Mouse (Mus musculus): ENCODE measurements at regions not wholly inside any gene's neighbourhood (a gene's known extent, or its start where the extent isn't known, plus 50 kb on each side); places are given as distances from the start of the nearest gene placed in this dataset.

DNA sequence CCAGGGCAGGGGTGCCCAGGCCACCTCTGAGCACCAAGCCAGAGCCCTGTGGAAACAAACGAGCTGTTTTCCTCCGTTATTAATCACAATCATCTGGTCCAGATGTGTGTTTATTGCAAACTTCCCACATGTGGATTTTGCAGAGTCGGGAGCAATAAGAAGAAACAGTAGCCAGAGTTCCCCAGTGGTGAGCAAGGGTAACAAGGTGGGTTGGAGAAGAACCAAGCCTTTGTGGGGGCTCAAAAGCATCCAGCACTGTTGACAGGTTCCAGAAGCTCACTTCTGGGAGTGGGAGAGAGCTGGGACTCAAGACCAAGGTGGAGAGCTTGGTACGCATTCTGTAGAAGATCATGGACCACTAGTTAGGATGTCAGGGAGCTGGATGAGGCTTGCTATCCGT lies 63.6 kb downstream of the Hif1an start:
- DNase-seq: no peak
- intact Hi-C loops (cut with DNase I): no loop called here

DNA sequence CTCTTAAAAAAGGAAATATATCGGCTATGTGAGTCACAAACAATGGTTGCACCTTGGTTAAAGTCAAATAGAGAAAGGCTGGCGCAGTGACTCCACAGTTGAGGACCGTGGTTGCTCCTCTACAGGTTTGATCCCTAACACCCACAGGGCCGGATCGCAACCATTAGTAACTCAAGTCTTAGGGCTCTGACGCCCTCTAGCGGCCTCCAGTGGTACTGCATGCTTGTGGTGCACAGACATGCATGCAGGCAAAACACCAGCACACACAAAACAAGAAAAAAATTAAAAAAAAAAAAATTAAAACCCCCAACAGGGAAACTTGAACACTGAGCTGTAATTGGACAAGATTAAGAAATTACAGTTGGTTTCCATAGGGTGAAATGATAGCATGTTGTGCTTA lies 67.1 kb downstream of the Hif1an start:
- intact Hi-C loops (cut with DNase I): no loop called here

GRCm38 (mm10) chr19:44631356-44632007 lies 68.8 kb downstream of the Hif1an start:
- DNase-seq: no peak
- intact Hi-C loops (cut with DNase I): no loop called here

More for the DNA sequence above, 67.1 kb downstream of the Hif1an start:
- DNase-seq: no peak

GRCm38 (mm10) chr19:44637145-44637719 lies 74.6 kb downstream of the Hif1an start:
- DNase-seq: no peak
- intact Hi-C loops (cut with DNase I): no loop called here

DNA sequence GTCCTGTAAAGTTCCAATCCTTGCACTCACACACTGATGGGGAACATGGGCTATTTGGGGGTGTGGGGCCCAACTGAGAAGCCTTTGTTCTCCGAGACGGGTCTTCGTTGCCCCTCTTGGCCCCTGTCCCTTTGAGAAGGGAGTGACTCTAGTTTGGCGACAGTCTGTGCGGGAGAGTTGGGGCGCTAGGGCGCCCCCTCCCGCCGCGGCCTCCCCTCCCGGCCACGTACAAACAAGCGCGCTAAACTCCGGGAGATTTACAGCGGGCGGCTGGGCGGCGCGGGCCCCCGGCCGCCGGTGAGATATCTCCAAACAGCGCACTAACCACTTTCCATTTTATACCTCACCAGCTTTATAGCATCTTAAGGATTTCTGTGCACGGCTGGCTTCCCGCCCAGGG lies 77.4 kb downstream of the Hif1an start:
- DNase-seq: no peak
- intact Hi-C loops (cut with DNase I): no loop called here

DNA sequence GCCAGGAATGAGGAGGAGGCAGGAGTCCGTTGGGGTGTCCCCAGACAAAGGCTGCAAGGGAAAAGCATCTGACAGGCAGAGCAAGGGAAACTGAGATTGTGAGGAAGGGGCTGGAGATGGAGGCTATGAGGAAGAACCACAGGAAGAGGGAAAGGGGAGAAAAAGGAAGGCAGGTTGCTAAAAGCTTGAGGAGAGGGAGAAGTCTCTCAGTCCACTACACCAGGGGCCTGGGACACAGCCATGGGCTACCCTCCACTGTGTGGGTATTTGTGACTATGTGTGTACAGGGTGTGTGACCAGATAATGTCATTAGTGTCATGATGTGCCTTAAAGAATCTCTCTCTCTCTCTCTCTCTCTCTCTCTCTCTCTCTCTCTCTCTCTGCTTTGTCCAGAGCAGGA lies 77.9 kb downstream of the Hif1an start:
- intact Hi-C loops (cut with DNase I): no loop called here

GRCm38 (mm10) chr19:44642294-44642693 lies 79.6 kb downstream of the Hif1an start:
- DNase-seq: no peak
- intact Hi-C loops (cut with DNase I): no loop called here

More for the DNA sequence above, 77.9 kb downstream of the Hif1an start:
- no peak for DNase-seq

GRCm38 (mm10) chr19:44644376-44644775 lies 81.7 kb downstream of the Hif1an start:
- intact Hi-C loops (cut with DNase I): no loop called here
- no peak for DNase-seq

DNA sequence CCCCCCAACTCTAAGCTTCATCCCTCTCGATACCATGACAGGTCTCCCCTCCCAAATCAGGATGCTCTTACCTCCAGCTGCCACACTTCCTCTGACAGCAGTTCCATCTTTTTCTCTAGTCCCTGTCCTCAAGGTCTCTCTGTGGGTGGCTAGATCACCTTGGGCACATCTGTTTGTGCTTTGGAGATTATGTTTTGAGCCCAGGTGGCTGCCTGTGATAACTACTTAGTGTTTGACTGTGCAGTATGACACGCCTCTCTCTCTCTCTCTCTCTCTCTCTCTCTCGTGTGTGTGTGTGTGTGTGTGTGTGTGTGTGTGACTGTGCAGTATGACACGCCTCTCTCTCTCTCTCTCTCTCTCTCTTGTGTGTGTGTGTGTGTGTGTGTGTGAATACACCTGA lies 82.3 kb downstream of the Hif1an start:
- DNase-seq: no peak
- intact Hi-C loops (cut with DNase I): no loop called here

DNA sequence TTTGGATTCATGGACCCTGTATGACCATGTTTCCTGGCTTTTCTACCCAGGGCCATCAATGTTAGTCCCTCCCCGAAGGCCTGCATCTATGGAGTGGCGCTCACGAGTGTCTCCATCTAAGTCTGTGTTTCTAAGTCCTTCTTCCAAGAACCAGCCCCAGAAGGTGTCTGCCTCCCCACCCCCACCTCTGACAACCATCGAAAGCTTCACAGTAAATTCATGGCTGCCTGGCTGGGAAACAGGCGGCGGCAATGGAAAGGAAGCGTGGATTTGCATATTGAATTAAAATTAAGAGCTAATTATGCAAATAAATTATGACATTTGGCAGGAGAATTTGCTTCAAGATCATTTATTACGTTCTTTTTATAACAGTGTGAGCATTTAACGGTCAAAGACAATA lies 83.9 kb downstream of the Hif1an start:
- DNase-seq: no peak
- intact Hi-C loops (cut with DNase I): no loop called here

- intact Hi-C loops (cut with DNase I): no loop called here
- DNase-seq: no peak
These were observed 86.6 kb downstream of the Hif1an start for GRCm38 (mm10) chr19:44649206-44649605.

GRCm38 (mm10) chr19:44650841-44651240 lies 88.2 kb downstream of the Hif1an start:
- DNase-seq: no peak
- intact Hi-C loops (cut with DNase I): loop anchor here (2.0 kb wide), 1 partner anchor 246 kb away; no protein-coding TSS in a partner anchor

DNA sequence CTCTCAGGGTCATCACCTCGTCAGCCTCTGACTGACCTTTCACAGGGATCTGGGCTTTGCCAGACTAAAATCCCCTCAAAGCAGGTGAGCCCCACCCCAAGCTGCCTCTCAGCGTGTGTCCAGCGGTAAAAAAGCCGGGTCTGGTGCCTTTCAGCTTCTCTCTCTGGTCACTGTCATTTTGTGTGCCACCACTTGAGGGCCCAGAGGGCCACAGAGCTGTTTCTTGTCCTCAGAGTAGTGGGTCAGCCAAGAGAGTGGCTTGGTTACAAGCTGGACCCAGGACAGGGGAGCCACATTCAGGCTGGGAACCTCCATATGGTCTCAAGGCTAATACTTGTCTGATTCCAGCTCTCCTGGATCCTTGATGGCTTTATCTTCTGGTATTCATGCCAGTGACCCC lies 89.0 kb downstream of the Hif1an start:
- DNase-seq: no peak
- intact Hi-C loops (cut with DNase I): loop anchor here (2.0 kb wide), 1 partner anchor 245 kb away; no protein-coding TSS in a partner anchor

DNA sequence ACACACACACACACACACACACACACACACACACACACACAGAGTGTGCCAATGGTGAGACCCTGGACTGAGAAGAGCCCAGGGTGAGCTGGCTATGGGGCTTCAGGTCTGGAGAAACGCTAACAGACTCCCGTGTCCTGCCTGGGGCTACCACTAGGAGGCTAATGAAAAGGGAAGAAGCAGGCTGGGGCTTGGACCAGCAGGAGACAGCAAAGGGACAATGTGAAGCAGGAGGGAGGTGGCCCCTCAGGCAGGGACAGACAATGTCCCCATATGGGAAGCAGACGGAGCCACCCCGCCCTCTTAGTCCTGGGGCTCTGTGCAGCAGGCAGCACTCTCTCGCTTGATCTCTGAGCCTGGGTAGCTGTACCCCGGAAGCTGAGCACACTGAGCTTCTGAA lies 93.1 kb downstream of the Hif1an start:
- no peak for DNase-seq
- intact Hi-C loops (cut with DNase I): no loop called here

DNA sequence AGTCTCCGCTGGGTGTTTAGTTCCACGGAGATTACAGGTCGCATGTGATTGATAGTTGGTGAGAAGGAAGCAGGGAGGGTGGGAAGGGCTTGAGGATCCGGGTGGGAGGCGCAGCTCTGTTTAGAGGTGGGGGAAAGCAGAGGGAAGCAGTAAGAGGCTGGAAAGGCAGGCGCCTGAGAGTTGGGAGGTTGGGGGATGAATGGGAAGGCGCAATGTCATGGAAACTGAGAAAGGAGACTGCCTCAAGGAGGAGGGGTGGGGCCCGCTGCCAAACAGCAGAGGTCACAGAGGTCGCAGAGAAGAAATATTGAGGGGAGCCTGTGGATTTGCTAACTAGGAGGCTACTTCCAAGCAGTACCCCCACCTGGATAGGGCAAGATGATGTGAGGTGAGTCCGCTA lies 96.5 kb upstream of the Pax2 start:
- no peak for DNase-seq
- intact Hi-C loops (cut with DNase I): no loop called here

DNA sequence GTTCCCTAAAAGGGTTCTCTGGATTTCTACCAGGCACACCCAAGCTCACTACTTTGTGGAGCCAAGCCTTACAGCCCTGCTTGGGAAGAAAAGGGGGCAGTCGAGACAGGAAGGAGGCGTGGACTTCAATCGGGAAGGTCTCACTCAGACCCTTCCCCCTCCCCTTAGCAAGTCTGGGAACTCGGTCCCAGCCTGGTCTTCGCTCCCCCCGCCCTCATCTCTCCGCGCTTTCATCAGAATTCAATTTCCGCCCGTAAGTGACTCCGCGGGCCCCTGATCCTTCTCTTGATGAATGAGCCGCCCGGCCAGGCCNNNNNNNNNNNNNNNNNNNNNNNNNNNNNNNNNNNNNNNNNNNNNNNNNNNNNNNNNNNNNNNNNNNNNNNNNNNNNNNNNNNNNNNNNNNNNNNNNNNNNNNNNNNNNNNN lies 86.3 kb upstream of the Pax2 start:
- no peak for DNase-seq
- intact Hi-C loops (cut with DNase I): no loop called here

GRCm38 (mm10) chr19:44674621-44675245 lies 81.1 kb upstream of the Pax2 start:
- DNase-seq: no peak
- intact Hi-C loops (cut with DNase I): no loop called here

DNA sequence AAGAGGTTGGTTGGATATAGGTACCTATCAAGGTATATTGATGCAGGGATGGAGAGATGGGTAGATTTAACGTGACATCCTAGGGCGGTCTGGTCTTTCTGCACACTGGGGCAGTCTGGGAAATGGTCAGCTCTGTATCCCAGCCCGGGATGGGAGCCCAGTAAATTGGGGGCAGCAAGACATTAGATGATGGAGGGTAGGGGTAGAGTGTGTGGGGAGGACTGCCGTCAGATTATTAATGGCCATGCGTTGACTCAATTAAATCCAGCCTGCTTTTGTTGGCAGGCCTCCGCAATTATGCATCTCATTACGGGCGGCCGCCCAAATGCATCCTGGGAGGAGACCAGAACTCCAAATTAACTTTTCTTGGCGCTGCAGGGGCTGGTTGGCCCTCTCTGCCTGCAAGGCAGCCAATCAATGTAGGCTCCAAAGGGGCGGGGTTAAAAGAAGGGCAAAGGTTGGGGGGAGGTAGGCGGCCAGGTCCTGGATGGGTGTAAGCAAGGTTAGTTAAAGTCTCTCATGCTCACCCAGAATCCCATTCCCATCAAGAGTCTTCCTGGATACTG lies 79.2 kb upstream of the Pax2 start:
- intact Hi-C loops (cut with DNase I): no loop called here
- DNase-seq: no peak

DNA sequence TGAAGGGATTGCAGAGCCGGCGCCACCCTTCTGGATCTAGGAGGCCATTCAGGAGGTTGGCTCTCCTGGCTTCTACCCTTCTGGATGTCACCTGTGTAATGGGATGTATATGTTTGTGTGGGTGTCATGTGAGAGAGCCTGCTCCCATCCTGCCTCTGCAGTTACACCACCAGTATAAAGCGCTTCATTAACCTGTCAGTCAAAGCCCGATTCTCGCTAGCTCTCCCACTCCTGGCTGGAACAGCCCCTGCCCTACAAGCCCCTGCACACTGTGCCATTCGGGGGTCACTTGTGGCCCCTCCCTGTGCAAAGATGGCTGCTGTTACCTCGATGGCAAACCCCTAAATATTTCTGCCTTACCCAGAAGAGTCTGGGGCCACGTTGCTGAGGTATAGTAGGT lies 78.5 kb upstream of the Pax2 start:
- no peak for DNase-seq

DNA sequence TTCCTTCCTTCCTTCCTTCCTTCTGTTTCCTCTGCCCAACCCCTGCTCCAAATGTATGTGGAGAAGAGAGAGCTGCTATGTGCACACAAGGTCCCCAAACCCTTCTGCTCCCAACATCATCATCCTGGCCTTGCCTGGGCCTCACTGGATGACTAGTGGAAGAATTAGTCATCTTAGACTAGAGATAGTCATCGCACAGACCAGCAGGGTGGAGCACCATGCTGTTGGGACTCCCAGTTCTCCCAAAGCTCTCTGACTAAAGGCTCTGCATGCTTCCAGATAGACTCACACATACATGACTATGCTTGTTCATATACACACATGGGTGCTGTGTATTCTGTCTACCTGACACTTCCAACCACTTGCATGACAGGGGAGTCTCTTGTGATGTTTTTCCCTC lies 77.2 kb upstream of the Pax2 start:
- no peak for DNase-seq
- intact Hi-C loops (cut with DNase I): no loop called here

More for the DNA sequence above, 78.5 kb upstream of the Pax2 start:
- intact Hi-C loops (cut with DNase I): no loop called here

DNA sequence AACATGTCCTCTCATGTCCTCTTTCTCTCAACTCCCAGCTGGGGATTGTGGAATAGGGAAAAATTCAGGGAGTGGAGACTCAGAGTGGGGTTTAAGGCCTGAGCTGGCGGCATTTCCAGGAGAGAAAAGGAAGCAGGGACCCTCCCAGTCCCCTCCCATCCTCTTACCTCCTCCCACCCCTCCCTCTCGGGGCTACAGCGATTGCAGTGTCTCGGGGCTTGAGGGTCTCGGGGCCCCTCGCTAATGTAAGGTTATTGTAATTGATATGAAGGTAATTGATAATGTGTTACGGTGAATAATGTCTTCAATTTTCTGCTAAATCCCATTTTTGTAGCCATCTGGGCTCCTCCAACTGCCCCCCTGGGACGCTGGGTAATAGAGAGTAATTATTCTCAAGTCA lies 74.2 kb upstream of the Pax2 start:
- no peak for DNase-seq
- intact Hi-C loops (cut with DNase I): loop anchor here (5.0 kb wide), 1 partner anchor 211 kb away; no protein-coding TSS in a partner anchor

GRCm38 (mm10) chr19:44683191-44683590 lies 72.7 kb upstream of the Pax2 start:
- no peak for DNase-seq
- intact Hi-C loops (cut with DNase I): loop anchor here (5.0 kb wide), 1 partner anchor 209 kb away; no protein-coding TSS in a partner anchor
